Mouse (Mus musculus) megakaryocyte, embryonic 14.5 days (primary cell): Measurements from ENCODE around the gene Eml6. TPM values are rescaled to one million over a fixed set of nuclear protein-coding genes. Genes with fewer than 3 reads are reported as not detected.

Experiments
- H3K27me3 ChIP-seq: replicated peaks from 2 replicates; pipeline ENCODE3; 2012; ENCODE audit warnings: inconsistent platforms
- H3K36me3 ChIP-seq: replicated peaks from 2 replicates; pipeline ENCODE3; 2012; ENCODE audit warnings: low read length, inconsistent platforms, mixed read lengths
- H3K4me1 ChIP-seq: 2 replicates; pipeline ENCODE4 v1.6.1; 2012; ENCODE audit warnings: inconsistent platforms
- H3K4me3 ChIP-seq: replicated peaks from 2 replicates; pipeline ENCODE3; 2012; ENCODE audit warnings: moderate library complexity, mild to moderate bottlenecking, inconsistent platforms
- H3K9me3 ChIP-seq: 2 replicates; pipeline ENCODE4 v1.6.1; 2012; ENCODE audit warnings: inconsistent platforms
- FLI1 ChIP-seq: IDR thresholded peaks from 2 replicates; pipeline ENCODE4 v1.6.1; 2012; ENCODE audit warnings: low read length, inconsistent platforms, mixed read lengths
- GATA1 ChIP-seq: IDR thresholded peaks from 3 replicates; pipeline ENCODE4 v1.6.1; 2012; ENCODE audit warnings: mixed read lengths, low read length, inconsistent platforms, borderline replicate concordance
- polyA plus RNA-seq: library from polyadenylated mRNA; stranded (reverse); fragments of >175 nt; gene quantifications from 2 replicates; pipeline ENCODE4 v1.2.3, GENCODE M21; 2012; ENCODE audit warnings: low replicate concordance; ENCODE audit not compliant: insufficient read depth

The Eml6 gene
- polyA plus RNA-seq, 1 experiment, result 0.67 TPM

DNA sequence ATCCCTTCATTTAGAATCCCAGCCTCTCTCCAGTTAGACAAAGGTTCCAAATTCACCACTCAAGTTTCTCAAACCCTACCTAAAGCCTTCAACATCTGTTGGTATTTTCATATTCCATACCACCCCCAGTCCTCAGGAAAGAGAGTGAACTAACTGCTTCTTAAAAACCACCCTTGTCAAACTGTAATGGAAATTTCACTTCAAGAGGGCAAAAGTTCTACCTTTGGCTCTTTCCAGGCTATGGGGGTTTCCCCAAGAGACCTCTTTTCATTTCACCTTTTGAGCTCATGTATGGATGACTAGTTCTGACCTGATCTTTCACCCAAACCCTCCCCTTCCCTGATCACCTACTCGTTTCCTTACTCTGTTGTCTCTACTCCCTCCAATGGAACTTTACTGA lies 226.0 kb downstream of the Eml6 start:
- H3K4me3 ChIP-seq, result no peak overlapping the region
- H3K27me3 ChIP-seq, result peaks cover 1% of the 10 kb centered on the region
- H3K4me1 ChIP-seq, result peaks cover 34% of the 10 kb centered on the region
- H3K9me3 ChIP-seq, result no peaks in the 10 kb centered on the region
- no peaks in the 10 kb centered on the region for H3K36me3 ChIP-seq
- TF ChIP-seq FLI1, result no peak

DNA sequence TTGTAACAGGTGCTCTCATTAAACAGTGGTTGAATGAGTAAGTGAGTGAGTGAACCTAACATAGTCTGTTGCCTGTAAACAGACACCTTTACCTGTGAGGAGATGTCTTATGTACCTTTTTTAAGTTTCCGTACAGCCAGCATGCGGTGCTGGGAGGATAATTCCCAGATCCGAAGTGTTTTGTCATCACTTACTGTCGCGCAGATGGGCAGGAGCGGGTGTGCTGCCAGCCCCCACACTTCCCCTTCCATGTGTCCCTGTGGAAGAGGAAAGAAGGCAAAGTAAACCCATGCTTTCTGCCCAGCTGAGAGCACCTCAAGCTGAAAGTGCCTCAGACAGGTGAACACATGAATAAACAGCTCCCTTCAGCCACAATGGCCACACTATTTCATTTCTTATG lies 230.7 kb downstream of the Eml6 start:
- Histone ChIP-seq H3K9me3 (no peaks in the 10 kb centered on the region), H3K27me3 (peaks cover 1% of the 10 kb centered on the region), H3K36me3 (peaks cover 3% of the 10 kb centered on the region), H3K4me1 (peaks cover 47% of the 10 kb centered on the region), H3K4me3 (no peak overlapping the region)
- no peak for TF ChIP-seq FLI1
- TF ChIP-seq GATA1, result no peak

DNA sequence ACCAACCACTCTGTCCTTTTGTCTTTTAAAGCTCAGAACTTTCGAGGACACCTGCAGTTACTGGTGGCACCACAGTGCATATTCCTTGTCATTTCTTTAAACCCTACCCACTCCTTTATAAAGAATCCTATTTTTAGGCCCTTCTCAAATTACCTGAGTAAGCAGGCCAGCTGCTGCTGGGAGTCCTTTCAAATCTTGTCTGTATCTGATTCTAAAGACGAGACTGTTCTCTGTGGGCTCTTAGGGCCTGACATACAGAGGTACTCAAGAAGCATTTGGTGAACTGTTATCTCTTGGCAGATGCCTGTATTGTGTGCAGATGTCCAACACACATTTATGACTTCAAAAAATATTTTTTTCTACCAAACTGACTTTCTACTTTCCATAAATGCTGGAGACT lies 231.4 kb downstream of the Eml6 start:
- Histone ChIP-seq H3K4me1 (peaks cover 50% of the 10 kb centered on the region), H3K4me3 (no peak overlapping the region)
- TF ChIP-seq GATA1, result no peak
- TF ChIP-seq FLI1, result no peak

DNA sequence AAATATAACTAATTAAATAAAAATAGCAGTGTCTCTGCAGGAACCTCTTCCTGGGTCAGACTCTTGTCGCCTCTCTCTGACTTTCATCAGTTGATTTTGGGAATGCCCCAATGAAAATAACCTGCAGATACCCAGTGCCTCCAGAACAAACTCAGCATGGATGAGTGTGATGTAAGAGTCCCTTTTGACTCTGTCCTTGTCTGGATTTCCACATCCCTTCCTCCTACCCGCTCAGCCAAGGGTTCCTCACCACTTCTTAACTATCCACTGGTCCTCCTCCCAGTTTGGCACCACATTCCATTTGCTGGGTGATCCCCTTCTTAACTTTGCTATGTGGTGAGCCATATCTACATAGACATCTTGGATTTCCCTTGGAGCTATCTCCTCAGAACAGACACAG lies 235.0 kb downstream of the Eml6 start:
- Histone ChIP-seq H3K9me3 (no peaks in the 10 kb centered on the region), H3K4me3 (no peak overlapping the region), H3K4me1 (peaks cover 63% of the 10 kb centered on the region), H3K27me3 (no peaks in the 10 kb centered on the region), H3K36me3 (peaks cover 3% of the 10 kb centered on the region)
- TF ChIP-seq FLI1 (no peak), GATA1 (no peak)

More for the DNA sequence above, 231.4 kb downstream of the Eml6 start:
- Histone ChIP-seq H3K9me3 (no peaks in the 10 kb centered on the region), H3K36me3 (peaks cover 3% of the 10 kb centered on the region), H3K27me3 (no peaks in the 10 kb centered on the region)

DNA sequence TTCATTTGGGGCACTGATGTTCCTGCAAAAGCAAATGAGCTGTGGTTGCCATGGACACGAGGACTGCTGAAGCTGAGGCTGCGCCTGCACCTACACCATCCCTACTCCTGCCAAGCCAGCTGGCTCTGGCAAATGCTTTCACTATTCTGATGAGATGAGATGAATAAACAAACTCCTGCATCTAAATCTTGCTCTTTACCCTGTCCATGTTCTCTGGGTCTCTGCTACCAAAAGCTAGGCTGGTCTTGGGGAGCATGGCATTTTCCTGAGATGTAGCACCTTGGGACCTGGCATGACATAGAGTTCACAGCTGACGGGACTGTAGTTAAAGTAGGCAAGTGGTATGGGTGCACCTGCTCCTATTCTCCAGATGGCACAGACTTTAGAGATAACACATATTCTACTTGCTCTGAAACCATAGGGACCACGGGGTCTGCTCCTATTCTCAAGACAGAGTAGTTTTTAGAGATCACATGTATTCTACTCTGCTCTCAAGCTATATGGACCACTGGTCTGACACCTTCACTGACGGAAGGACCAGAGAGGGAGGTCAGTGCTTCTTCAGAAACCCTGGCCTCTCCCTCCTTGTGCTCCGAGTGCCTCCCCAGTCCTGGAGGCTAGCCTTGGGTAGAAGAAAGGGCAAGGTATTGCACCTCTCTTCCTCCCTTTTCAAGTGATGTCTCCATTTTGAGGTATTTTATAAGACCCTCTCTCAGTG lies 236.8 kb downstream of the Eml6 start:
- Histone ChIP-seq H3K27me3 (no peaks in the 10 kb centered on the region), H3K4me1 (peaks cover 63% of the 10 kb centered on the region), H3K9me3 (no peaks in the 10 kb centered on the region), H3K4me3 (no peak overlapping the region), H3K36me3 (peaks cover 3% of the 10 kb centered on the region)
- TF ChIP-seq FLI1 (no peak), GATA1 (no peak)

DNA sequence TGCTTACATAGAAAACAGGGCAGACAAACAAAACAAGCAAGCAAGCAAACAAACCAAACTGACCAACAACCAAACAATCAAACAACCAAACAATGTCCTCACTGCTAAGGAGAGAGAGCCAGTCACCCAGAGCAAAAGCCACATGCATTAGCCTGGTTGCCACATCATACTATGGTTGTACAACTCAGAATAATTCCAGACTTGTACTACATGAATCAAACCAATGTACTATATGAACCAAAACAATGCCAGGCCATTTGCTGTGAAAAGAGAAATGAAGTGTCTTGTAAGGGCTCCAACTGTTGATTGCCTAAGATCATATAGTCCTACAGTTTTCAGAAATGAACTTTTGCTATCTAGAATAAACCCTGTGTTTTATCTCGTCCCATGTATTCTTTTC lies 237.3 kb downstream of the Eml6 start:
- Histone ChIP-seq H3K27me3 (no peaks in the 10 kb centered on the region), H3K36me3 (peaks cover 3% of the 10 kb centered on the region), H3K4me3 (no peak overlapping the region), H3K9me3 (no peaks in the 10 kb centered on the region), H3K4me1 (peaks cover 59% of the 10 kb centered on the region)
- TF ChIP-seq GATA1, result no peak
- TF ChIP-seq FLI1, result no peak

DNA sequence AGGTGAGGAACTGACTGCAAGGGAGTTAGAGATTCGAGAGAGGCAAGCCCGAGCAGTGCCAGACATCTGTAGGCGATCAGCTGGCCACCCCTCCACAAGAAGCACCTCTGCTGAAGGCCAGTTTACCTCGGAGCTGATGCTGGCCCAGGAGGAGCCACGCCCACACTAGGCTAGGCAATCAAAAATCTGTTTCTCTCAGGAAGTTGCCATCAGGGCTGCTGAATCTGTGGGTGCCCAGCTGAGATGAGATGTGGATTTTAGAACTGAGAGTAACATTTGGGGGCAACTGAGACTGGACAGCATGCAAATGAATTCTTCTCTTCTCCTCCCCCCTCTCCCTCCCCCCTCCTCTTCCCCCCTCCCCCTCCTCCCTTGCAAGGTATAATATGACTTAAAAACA lies 238.4 kb downstream of the Eml6 start:
- Histone ChIP-seq H3K27me3 (no peaks in the 10 kb centered on the region), H3K4me3 (no peak overlapping the region), H3K4me1 (peaks cover 61% of the 10 kb centered on the region), H3K36me3 (peaks cover 3% of the 10 kb centered on the region), H3K9me3 (no peaks in the 10 kb centered on the region)
- TF ChIP-seq GATA1, result no peak
- TF ChIP-seq FLI1, result no peak

DNA sequence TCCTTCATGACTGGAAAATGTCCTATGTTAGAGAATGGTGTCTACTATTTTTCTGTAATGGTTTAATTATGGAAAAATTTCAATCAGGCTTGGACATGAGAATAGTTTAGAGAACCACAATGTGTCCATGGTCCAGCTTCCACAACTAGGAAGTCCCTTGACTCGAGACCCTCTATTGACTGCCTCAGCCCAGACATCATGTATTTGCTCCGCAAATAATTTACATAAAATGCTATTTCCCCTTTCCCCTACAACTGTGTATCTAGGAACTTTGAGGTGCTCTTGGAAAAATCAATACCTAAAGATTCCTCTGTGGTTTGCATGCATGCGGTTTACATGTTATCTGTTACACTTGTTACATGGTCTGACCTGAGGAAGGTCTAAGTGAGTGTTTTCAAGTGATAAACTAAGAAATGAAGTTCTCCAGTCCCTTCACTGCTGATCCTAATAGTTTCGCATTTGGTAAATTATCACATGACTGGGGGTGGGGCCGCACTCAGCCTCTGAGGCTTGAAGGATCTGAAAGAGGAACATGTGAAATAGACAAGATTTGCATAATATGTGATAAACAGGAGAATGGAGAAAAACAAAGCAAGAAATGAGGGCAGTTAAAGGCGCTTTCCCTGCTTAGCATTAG lies 239.1 kb downstream of the Eml6 start:
- H3K4me1 ChIP-seq, result peaks cover 61% of the 10 kb centered on the region
- no peaks in the 10 kb centered on the region for H3K36me3 ChIP-seq
- TF ChIP-seq FLI1, result no peak
- no peak for TF ChIP-seq GATA1
- H3K9me3 ChIP-seq, result no peaks in the 10 kb centered on the region
- no peaks in the 10 kb centered on the region for H3K27me3 ChIP-seq
- H3K4me3 ChIP-seq, result no peak overlapping the region

DNA sequence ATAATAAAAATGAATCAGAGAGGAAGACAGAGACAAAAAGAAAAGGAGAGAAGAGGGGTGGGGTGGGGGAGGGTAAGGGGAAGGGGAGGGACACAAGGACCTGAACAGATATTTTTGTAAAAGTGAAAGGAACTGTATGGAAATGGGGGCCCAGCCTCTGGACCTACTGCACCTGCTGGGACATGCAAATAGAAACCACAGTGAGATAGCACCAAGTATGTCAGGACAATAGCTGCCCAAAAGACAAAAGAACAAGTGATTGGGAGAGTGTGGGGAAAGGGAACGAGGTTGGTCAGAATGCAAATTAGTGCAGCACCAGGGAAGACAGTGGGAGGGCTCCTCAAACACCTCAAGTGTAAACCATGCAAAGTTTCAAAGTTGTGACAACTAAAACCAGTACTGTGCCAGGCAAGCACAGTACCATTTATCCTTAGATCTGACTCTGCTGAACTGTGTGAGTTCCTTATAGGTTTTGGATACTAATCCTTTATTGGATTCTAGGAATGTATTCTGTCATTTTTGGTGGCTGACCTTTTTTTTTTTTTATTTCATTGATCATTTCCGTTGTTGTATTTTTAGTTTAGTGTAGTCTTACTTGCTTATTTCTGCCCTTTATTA lies 246.3 kb downstream of the Eml6 start:
- Histone ChIP-seq H3K9me3 (no peaks in the 10 kb centered on the region), H3K36me3 (no peaks in the 10 kb centered on the region), H3K27me3 (no peaks in the 10 kb centered on the region), H3K4me1 (peaks cover 48% of the 10 kb centered on the region), H3K4me3 (no peak overlapping the region)
- TF ChIP-seq FLI1 (no peak), GATA1 (no peak)

DNA sequence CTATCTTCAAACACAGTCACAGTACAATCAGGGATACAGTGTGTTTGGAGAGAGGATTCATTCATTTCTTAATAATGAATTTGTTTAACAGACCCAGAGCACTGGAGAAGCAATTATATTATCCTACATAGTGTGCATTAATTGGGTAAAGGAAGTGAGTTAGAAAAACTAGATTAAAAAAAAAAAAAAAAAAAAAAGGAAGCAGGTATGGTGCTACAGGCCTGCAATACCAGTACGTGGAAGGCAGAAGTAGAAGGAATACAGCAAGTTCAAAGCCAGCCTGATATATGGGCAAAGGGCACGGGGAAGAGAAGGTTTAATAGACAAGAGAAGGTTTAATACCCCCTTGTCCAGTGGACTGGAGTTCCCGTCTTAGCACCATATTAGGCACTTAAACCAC lies 246.9 kb downstream of the Eml6 start:
- Histone ChIP-seq H3K27me3 (no peaks in the 10 kb centered on the region), H3K4me3 (no peak overlapping the region), H3K9me3 (no peaks in the 10 kb centered on the region), H3K36me3 (no peaks in the 10 kb centered on the region), H3K4me1 (peaks cover 53% of the 10 kb centered on the region)
- no peak for TF ChIP-seq GATA1
